Mouse (Mus musculus): ENCODE results near the gene Olfr1291-ps1.

GRCm38 (mm10) chr2:111496880-111497279 is at the start of gene Olfr1291-ps1:
- no peak for TF ChIP-seq POLR2A (IDR thresholded peaks at IDR 0.05; ENCODE audit: low read depth, low read length)
- TF ChIP-seq CTCF (IDR thresholded peaks at IDR 0.05; ENCODE audit: borderline replicate concordance, insufficient read depth, low read length): no peak

All from embryonic fibroblast, embryonic 13.5 days (primary cell).